Mouse (Mus musculus) kidney, embryonic 14.5 days (tissue): Measurements from ENCODE around the gene Best2. TPM values are rescaled to one million over a fixed set of nuclear protein-coding genes. Genes with fewer than 3 reads are reported as not detected.

Source experiments
- ATAC-seq: fragments of 200-750 bp; cut with Nextera tagmentation; 2 replicates; pipeline ENCODE4 v1.8.0; 2017; ENCODE audit warnings: moderate number of reproducible peaks, mild to moderate bottlenecking, moderate TSS enrichment, moderate library complexity; ENCODE audit not compliant: low FRiP score, low TSS enrichment
- H3K27ac ChIP-seq: fragments of 300-500 bp; sonication (generic); 2 replicates; pipeline ENCODE4 v1.5.1; 2014; ENCODE audit warnings: low read depth, mild to moderate bottlenecking, low read length, moderate library complexity, mixed read lengths
- H3K27me3 ChIP-seq: fragments of 300-500 bp; sonication (generic); 2 replicates; pipeline ENCODE4 v1.6.1; 2014; ENCODE audit warnings: mild to moderate bottlenecking, low read length; ENCODE audit not compliant: control insufficient read depth, insufficient read depth
- H3K36me3 ChIP-seq: fragments of 300-500 bp; sonication (generic); 2 replicates; pipeline ENCODE4 v1.6.1; 2014; ENCODE audit warnings: low read length, mixed read lengths; ENCODE audit not compliant: control insufficient read depth, insufficient read depth
- H3K4me1 ChIP-seq: fragments of 300-500 bp; sonication (generic); 2 replicates; pipeline ENCODE4 v1.6.1; 2014; ENCODE audit warnings: low read length, mixed read lengths; ENCODE audit not compliant: control insufficient read depth, insufficient read depth
- H3K4me2 ChIP-seq: fragments of 300-500 bp; sonication (generic); replicated peaks from 2 replicates; pipeline ENCODE4 v1.6.1; 2014; ENCODE audit warnings: low read depth, mild to moderate bottlenecking, low read length
- H3K4me3 ChIP-seq: fragments of 300-500 bp; sonication (generic); 2 replicates; pipeline ENCODE4 v1.5.1; 2014; ENCODE audit warnings: mild to moderate bottlenecking, low read length
- H3K9ac ChIP-seq: fragments of 300-500 bp; sonication (generic); 2 replicates; pipeline ENCODE4 v1.6.1; 2014; ENCODE audit warnings: low read depth, mild to moderate bottlenecking, low read length, moderate library complexity
- H3K9me3 ChIP-seq: fragments of 300-500 bp; sonication (generic); 2 replicates; pipeline ENCODE4 v1.6.1; 2016; ENCODE audit warnings: low read length; ENCODE audit not compliant: control insufficient read depth
- WGBS: fragments of 180-500 bp; shearing (Covaris S2); extraction: QIAGEN DNeasy Blood & Tissue Kit; methylation state at CpG from one replicate; pipeline ENCODE4 v1.1.7; 2014; 5-methylcytosine and 5-hydroxymethylcytosine counted together
- microRNA-seq: library from miRNA; unstranded; fragments of <30 nt; microRNA quantifications from one replicate; pipeline ENCODE4, GENCODE M21; 2016
- polyA plus RNA-seq: library from polyadenylated mRNA; unstranded; fragments of >200 nt; fragmentation: Nextera tagmentation; extraction: Ambion mirVana; gene quantifications from 2 replicates; pipeline ENCODE4 v1.2.1, GENCODE M21; 2014

Best2 gene
- polyA plus RNA-seq, 1 experiment from 2014 or later: not detected

- no peak overlapping the region for H3K4me3 ChIP-seq
- H3K9ac ChIP-seq: no peak overlapping the region
- no peak overlapping the region for H3K27ac ChIP-seq
- no peaks in the 10 kb centered on the region for H3K27me3 ChIP-seq
- H3K36me3 ChIP-seq: peaks cover 11% of the 10 kb centered on the region; the same call in 1 of the 2 replicates
- no peaks in the 10 kb centered on the region for H3K9me3 ChIP-seq
- peaks cover 27% of the 10 kb centered on the region for H3K4me1 ChIP-seq
- ATAC-seq: no peak; the same call in 1 of the 2 replicates
- 45% methylated on average over 3 of the region's 3 CpGs for WGBS
- no peak overlapping the region for H3K4me2 ChIP-seq
Observed at GRCm38 (mm10) chr8:84966603-84967002, 47.7 kb downstream of the Best2 start.

GRCm38 (mm10) chr8:84965731-84966291, 48.5 kb downstream of the Best2 start:
- peak overlapping the region; percentile 76 for H3K9ac ChIP-seq
- no peaks in the 10 kb centered on the region for H3K27me3 ChIP-seq
- peak overlapping the region; percentile 89 for H3K4me2 ChIP-seq
- peak; percentile 86 for ATAC-seq
- H3K36me3 ChIP-seq: peaks cover 11% of the 10 kb centered on the region; the same call in 1 of the 2 replicates
- H3K27ac ChIP-seq: peak overlapping the region; percentile 83; the same call in 1 of the 2 replicates
- peaks cover 23% of the 10 kb centered on the region for H3K4me1 ChIP-seq
- H3K4me3 ChIP-seq: peak overlapping the region; percentile 74
- WGBS: under 1% methylated on average over 40 of the region's 41 CpGs
- no peaks in the 10 kb centered on the region for H3K9me3 ChIP-seq

- H3K4me1 ChIP-seq: peaks cover 19% of the 10 kb centered on the region
- H3K27me3 ChIP-seq: no peaks in the 10 kb centered on the region
- H3K9ac ChIP-seq: no peak overlapping the region
- no peak for ATAC-seq
- WGBS: 88% methylated on average over 4 of the region's 4 CpGs
- H3K9me3 ChIP-seq: no peaks in the 10 kb centered on the region
- H3K4me3 ChIP-seq: no peak overlapping the region
- H3K27ac ChIP-seq: no peak overlapping the region
- peaks cover 10% of the 10 kb centered on the region for H3K36me3 ChIP-seq
- no peak overlapping the region for H3K4me2 ChIP-seq
Observed at GRCm38 (mm10) chr8:84963952-84964351, 50.4 kb downstream of the Best2 start.

- H3K9ac ChIP-seq: no peak overlapping the region
- ATAC-seq: no peak
- H3K4me1 ChIP-seq: peaks cover 1% of the 10 kb centered on the region
- no peak overlapping the region for H3K4me2 ChIP-seq
- H3K27me3 ChIP-seq: no peaks in the 10 kb centered on the region
- 93% methylated on average over 7 of the region's 7 CpGs for WGBS
- peaks cover 20% of the 10 kb centered on the region for H3K36me3 ChIP-seq
- H3K9me3 ChIP-seq: no peaks in the 10 kb centered on the region
- H3K27ac ChIP-seq: no peak overlapping the region
- H3K4me3 ChIP-seq: no peak overlapping the region
Observed at GRCm38 (mm10) chr8:84959811-84960210, 54.5 kb downstream of the Best2 start.

Small RNAs within 50 kb of the gene (microRNA-seq; reads per million reads assigned to microRNA genes)
- gene Mir7070: 0.84 reads per million

Other genes with a start within 250 kb of the Best2 start
- gene Nfix, start 214.2 kb downstream of the Best2 start, polyA plus RNA-seq: 9.4 and 10.9 TPM in 2 replicates
- 5.9 and 6.0 TPM in 2 replicates for gene Dand5, start 191.7 kb downstream of the Best2 start, polyA plus RNA-seq
- 49.2 and 54.2 TPM in 2 replicates for gene Gadd45gip1, start 183.0 kb downstream of the Best2 start, polyA plus RNA-seq
- gene Rad23a, start 173.9 kb downstream of the Best2 start, polyA plus RNA-seq: 124 and 125 TPM in 2 replicates
- gene Calr, start 167.6 kb downstream of the Best2 start, polyA plus RNA-seq: 758 and 944 TPM in 2 replicates
- 90.4 and 105 TPM in 2 replicates for gene Farsa, start 157.5 kb downstream of the Best2 start, polyA plus RNA-seq
- 73.0 and 98.4 TPM in 2 replicates for gene Syce2, start 142.4 kb downstream of the Best2 start, polyA plus RNA-seq
- gene Gcdh, start 120.6 kb downstream of the Best2 start, polyA plus RNA-seq: 28.6 and 43.3 TPM in 2 replicates
- gene Klf1, start 112.6 kb downstream of the Best2 start, polyA plus RNA-seq: 1.2 and 1.7 TPM in 2 replicates
- 10.8 and 12.1 TPM in 2 replicates for gene Dnase2a, start 106.0 kb downstream of the Best2 start, polyA plus RNA-seq
- 0.21 and 0.35 TPM in 2 replicates for gene Mast1, start 77.2 kb downstream of the Best2 start, polyA plus RNA-seq
- gene Rtbdn, start 67.5 kb downstream of the Best2 start, polyA plus RNA-seq: 0.16 TPM in 1 of 2 replicates, not detected in the other
- not detected in 2 replicates for gene Gm49661, start 45.1 kb downstream of the Best2 start, polyA plus RNA-seq
- 965 and 1,048 TPM in 2 replicates for gene Prdx2, start 44.9 kb downstream of the Best2 start, polyA plus RNA-seq
- 143 and 154 TPM in 2 replicates for gene Rnaseh2a, start 44.8 kb downstream of the Best2 start, polyA plus RNA-seq
- 7.3 and 10.0 TPM in 2 replicates for gene Junb, start 35.8 kb downstream of the Best2 start, polyA plus RNA-seq
- gene Hook2, start 23.9 kb downstream of the Best2 start, polyA plus RNA-seq: 14.6 and 18.7 TPM in 2 replicates
- gene Asna1, start 10.8 kb upstream of the Best2 start, polyA plus RNA-seq: 109 and 180 TPM in 2 replicates
- gene Trir, start 12.3 kb upstream of the Best2 start, polyA plus RNA-seq: 163 and 211 TPM in 2 replicates
- 15.6 and 19.7 TPM in 2 replicates for gene Tnpo2, start 22.4 kb upstream of the Best2 start, polyA plus RNA-seq
- gene Fbxw9, start 45.5 kb upstream of the Best2 start, polyA plus RNA-seq: 24.4 and 29.6 TPM in 2 replicates
- 1.1 TPM in 1 of 2 replicates, not detected in the other for gene Gm5741, start 53.5 kb upstream of the Best2 start, polyA plus RNA-seq
- 74.4 and 85.8 TPM in 2 replicates for gene Dhps, start 57.2 kb upstream of the Best2 start, polyA plus RNA-seq
- gene Wdr83os, start 66.2 kb upstream of the Best2 start, polyA plus RNA-seq: 161 and 174 TPM in 2 replicates
- gene Wdr83, start 66.8 kb upstream of the Best2 start, polyA plus RNA-seq: 43.4 and 44.9 TPM in 2 replicates
- gene Man2b1, start 68.7 kb upstream of the Best2 start, polyA plus RNA-seq: 23.3 and 33.9 TPM in 2 replicates
- 1.3 and 1.6 TPM in 2 replicates for gene Zfp791, start 108.6 kb upstream of the Best2 start, polyA plus RNA-seq
- gene Cks1brt, start 137.4 kb upstream of the Best2 start, polyA plus RNA-seq: not detected in 2 replicates
- not detected in 2 replicates for gene Olfr371, start 211.5 kb upstream of the Best2 start, polyA plus RNA-seq